Mouse (Mus musculus) embryo, embryonic 9.5 days (tissue): ENCODE data around the gene Bbs1.
"Not testable (repeated sequence)": the region's sequence is repeated elsewhere in the genome, so short reads cannot be mapped to it uniquely, and the experiment has no call there.

ENCODE experiments used
- DNase-seq: peaks from one replicate; pipeline ENCODE4 v3.0.0-alpha.2; 2017; ENCODE audit errors: extremely low spot score

Gene Bbs1

GRCm38 (mm10) chr19:4905979-4906794 lies at the start of gene Bbs1:
Bbs1 (minus strand) TSS chr19:4906628.
- peak; percentile 86 for DNase-seq

GRCm38 (mm10) chr19:4948641-4949040 lies 42.2 kb upstream of the Bbs1 start:
- DNase-seq, result not testable (repeated sequence)

GRCm38 (mm10) chr19:4945540-4945939 lies 39.1 kb upstream of the Bbs1 start:
- no peak for DNase-seq

- no peak for DNase-seq
These were observed 36.8 kb upstream of the Bbs1 start for GRCm38 (mm10) chr19:4943253-4943588.

GRCm38 (mm10) chr19:4942551-4943252 lies 36.3 kb upstream of the Bbs1 start, which contains the start of gene Peli3:
Peli3 (minus strand) TSS chr19:4943127.
- peak; percentile 94 for DNase-seq

GRCm38 (mm10) chr19:4937444-4938310 lies 31.2 kb upstream of the Bbs1 start:
- DNase-seq, result no peak

- DNase-seq, result no peak
These were observed 30.5 kb upstream of the Bbs1 start for GRCm38 (mm10) chr19:4936896-4937295.

GRCm38 (mm10) chr19:4928781-4929180 lies 22.4 kb upstream of the Bbs1 start:
- no peak for DNase-seq

GRCm38 (mm10) chr19:4927904-4928531 lies 21.6 kb upstream of the Bbs1 start, which contains the start of gene Dpp3:
Dpp3 (minus strand) TSS chr19:4928287.
- peak; percentile 100 for DNase-seq

GRCm38 (mm10) chr19:4925121-4925860 lies 18.9 kb upstream of the Bbs1 start:
- no peak for DNase-seq

GRCm38 (mm10) chr19:4919652-4920051 lies 13.2 kb upstream of the Bbs1 start:
- no peak for DNase-seq

GRCm38 (mm10) chr19:4916827-4917226 lies 10.4 kb upstream of the Bbs1 start:
- no peak for DNase-seq

- DNase-seq, result no peak
These were observed 9.6 kb upstream of the Bbs1 start for GRCm38 (mm10) chr19:4915924-4916603.

- DNase-seq, result no peak
These were observed 2.9 kb upstream of the Bbs1 start for GRCm38 (mm10) chr19:4909376-4909775.

- DNase-seq, result no peak
These were observed 1.7 kb upstream of the Bbs1 start for GRCm38 (mm10) chr19:4908107-4908506.

- DNase-seq, result no peak
These were observed 6.5 kb downstream of the Bbs1 start for GRCm38 (mm10) chr19:4899888-4900287.

GRCm38 (mm10) chr19:4898972-4899371 lies 7.5 kb downstream of the Bbs1 start:
- no peak for DNase-seq

GRCm38 (mm10) chr19:4896780-4897520 lies 9.5 kb downstream of the Bbs1 start:
- DNase-seq, result no peak

- DNase-seq, result no peak
These were observed 14.6 kb downstream of the Bbs1 start for GRCm38 (mm10) chr19:4891798-4892197.

- DNase-seq, result no peak
These were observed 16.6 kb downstream of the Bbs1 start for GRCm38 (mm10) chr19:4889791-4890190.
